Mouse (Mus musculus) intestine, embryonic 14.5 days (tissue): ENCODE measurements around the gene Rapgef6. TPM values are rescaled to one million over a fixed set of nuclear protein-coding genes. Genes with fewer than 3 reads are reported as not detected.

Experiments used
- ATAC-seq: fragments of 200-750 bp; cut with Nextera tagmentation; replicated peaks from 2 replicates; pipeline ENCODE4 v1.8.0; 2017; ENCODE audit warnings: low read depth, moderate number of reproducible peaks, moderate TSS enrichment, moderate library complexity; ENCODE audit not compliant: low FRiP score, low TSS enrichment
- DNase-seq: peaks from one replicate; pipeline ENCODE4 v3.0.0-alpha.2; 2018; ENCODE audit warnings: low spot score
- H3K27ac ChIP-seq: fragments of 300-500 bp; sonication (generic); 2 replicates; pipeline ENCODE4 v1.5.1; 2014; ENCODE audit warnings: low read depth, mild to moderate bottlenecking, control low read depth
- H3K27me3 ChIP-seq: fragments of 300-500 bp; sonication (generic); replicated peaks from 2 replicates; pipeline ENCODE4 v1.6.1; 2014; ENCODE audit warnings: low read length, control low read depth; ENCODE audit not compliant: control insufficient read depth, insufficient read depth
- H3K36me3 ChIP-seq: fragments of 300-500 bp; sonication (generic); 2 replicates; pipeline ENCODE4 v1.6.1; 2014; ENCODE audit warnings: low read length, control low read depth; ENCODE audit not compliant: control insufficient read depth, insufficient read depth
- H3K4me1 ChIP-seq: fragments of 300-500 bp; sonication (generic); replicated peaks from 2 replicates; pipeline ENCODE4 v1.6.1; 2014; ENCODE audit warnings: low read length, control low read depth, mixed read lengths; ENCODE audit not compliant: control insufficient read depth, insufficient read depth
- H3K4me2 ChIP-seq: fragments of 300-500 bp; sonication (generic); 2 replicates; pipeline ENCODE4 v1.6.1; 2014; ENCODE audit warnings: low read length
- H3K4me3 ChIP-seq: fragments of 300-500 bp; sonication (generic); 2 replicates; pipeline ENCODE4 v1.5.1; 2014; ENCODE audit warnings: low read depth, low read length, control low read depth, mixed read lengths
- H3K9ac ChIP-seq: fragments of 300-500 bp; sonication (generic); 2 replicates; pipeline ENCODE4 v1.6.1; 2014; ENCODE audit warnings: mild to moderate bottlenecking, low read length
- H3K9me3 ChIP-seq: fragments of 300-500 bp; sonication (generic); 2 replicates; pipeline ENCODE4 v1.6.1; 2016; ENCODE audit warnings: low read length, control low read depth; ENCODE audit not compliant: control insufficient read depth
- WGBS: fragments of 180-500 bp; shearing (Covaris S2); extraction: QIAGEN DNeasy Blood & Tissue Kit; methylation state at CpG from one replicate; pipeline ENCODE4 v1.1.7; 2014; 5-methylcytosine and 5-hydroxymethylcytosine counted together
- polyA plus RNA-seq: library from polyadenylated mRNA; unstranded; fragments of >200 nt; fragmentation: Nextera tagmentation; extraction: Ambion mirVana; gene quantifications from 2 replicates; pipeline ENCODE4 v1.2.1, GENCODE M21; 2014

The Rapgef6 gene
- polyA plus RNA-seq, 1 experiment from 2014 or later = 31.4 TPM

DNA sequence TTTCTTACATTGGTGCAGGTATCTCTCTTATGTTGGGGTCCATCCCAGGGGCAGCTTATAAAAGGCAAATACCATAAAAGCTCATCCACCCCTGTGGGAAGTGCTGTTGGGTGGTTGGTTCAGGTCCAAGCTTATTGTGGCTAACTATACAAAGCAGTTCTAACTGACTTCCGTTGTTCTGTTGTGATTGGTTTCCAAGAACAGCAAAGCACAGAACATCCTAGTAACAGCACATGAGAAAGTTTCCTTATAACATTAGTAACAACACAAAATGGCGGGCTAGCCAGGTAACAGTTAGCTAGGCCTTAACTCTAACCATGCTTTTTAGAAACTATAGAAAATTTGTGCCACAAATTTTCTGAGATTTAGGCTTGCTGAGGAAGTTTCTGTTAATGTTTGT is 185.5 kb downstream of the Rapgef6 start:
- Histone ChIP-seq H3K27me3 (no peaks in the 10 kb centered on the region), H3K36me3 (0 out of 2 replicates have a peak, but pooled peaks cover 4% of the 10 kb centered on the region), H3K4me3 (no peak overlapping the region), H3K9me3 (no peaks in the 10 kb centered on the region), H3K9ac (no peak overlapping the region), H3K27ac (no peak overlapping the region), H3K4me1 (no peaks in the 10 kb centered on the region), H3K4me2 (no peak overlapping the region)
- 93% methylated on average over 2 of the region's 2 CpGs for WGBS
- DNase-seq = no peak
- no peak for ATAC-seq

DNA sequence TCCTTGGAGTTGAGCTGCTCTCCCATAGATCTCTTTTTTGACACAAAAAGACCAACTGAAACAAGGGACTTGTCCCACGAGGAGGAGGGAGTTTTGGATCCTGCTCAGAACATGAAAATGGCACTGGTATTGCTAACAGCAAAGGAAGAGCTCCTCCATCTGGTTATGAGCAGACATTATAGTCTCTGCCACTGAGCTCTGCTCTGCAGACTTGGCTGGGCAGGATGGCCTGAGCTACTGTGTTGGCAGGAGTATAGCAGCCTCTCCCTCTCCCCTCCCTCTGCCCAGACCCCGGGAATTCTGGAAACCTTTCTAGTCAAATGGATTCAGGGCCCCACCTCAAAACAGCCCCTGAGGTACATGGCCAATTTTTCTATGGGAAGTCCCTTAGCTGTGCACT is 187.0 kb downstream of the Rapgef6 start:
- Histone ChIP-seq H3K4me1 (no peaks in the 10 kb centered on the region), H3K4me2 (no peak overlapping the region), H3K36me3 (0 out of 2 replicates have a peak, but pooled peaks cover 4% of the 10 kb centered on the region), H3K9ac (no peak overlapping the region), H3K9me3 (no peaks in the 10 kb centered on the region), H3K4me3 (no peak overlapping the region), H3K27me3 (no peaks in the 10 kb centered on the region), H3K27ac (no peak overlapping the region)
- 66% methylated on average over 2 of the region's 2 CpGs for WGBS
- ATAC-seq (no peak), DNase-seq (no peak)

DNA sequence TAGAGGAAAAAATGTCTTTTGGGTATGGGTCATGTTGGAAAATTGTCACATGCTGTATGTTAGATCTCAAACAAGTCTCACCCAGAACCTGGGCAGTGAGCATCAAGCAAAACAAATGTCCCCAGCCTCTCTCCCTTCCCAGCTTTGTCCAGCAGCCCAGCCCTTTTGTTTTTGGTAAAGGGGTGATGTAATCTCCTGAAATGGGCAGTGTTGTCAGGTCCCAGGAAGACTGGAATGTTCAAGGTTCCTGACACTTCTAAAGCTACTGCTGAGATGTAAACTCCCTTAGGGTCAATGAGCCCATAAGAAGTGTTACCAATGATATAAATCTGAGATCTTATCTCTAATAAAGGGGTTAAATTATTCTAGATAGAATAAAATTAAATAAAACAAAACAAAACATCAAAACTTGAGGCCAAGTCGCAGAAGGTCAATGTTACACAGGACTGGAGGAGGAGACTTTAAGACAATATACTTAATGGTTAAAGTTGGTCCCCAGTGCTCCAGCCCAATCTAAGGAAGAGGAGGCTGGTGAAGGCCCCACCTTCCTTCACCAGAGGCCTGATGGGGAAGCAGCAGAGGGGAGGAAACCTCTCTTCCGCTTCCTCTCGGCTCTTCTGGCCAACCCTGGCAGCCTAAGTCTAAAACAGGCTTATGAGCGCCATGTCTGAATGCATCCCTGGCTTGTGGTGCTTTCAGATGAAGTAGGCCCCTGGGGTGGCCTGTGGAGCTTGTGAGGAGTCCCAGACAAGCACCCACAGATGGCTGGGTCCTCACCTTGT is 188.1 kb downstream of the Rapgef6 start:
- H3K4me1 ChIP-seq = no peaks in the 10 kb centered on the region
- no peak overlapping the region for H3K9ac ChIP-seq
- H3K4me3 ChIP-seq = no peak overlapping the region
- DNase-seq (no peak), ATAC-seq (no peak)
- no peaks in the 10 kb centered on the region for H3K9me3 ChIP-seq
- H3K27ac ChIP-seq = no peak overlapping the region
- H3K4me2 ChIP-seq = no peak overlapping the region
- WGBS = 75% methylated on average over 4 of the region's 4 CpGs
- H3K27me3 ChIP-seq = no peaks in the 10 kb centered on the region
- peaks cover 6% of the 10 kb centered on the region; the same call in 1 of the 2 replicates for H3K36me3 ChIP-seq

GRCm38 (mm10) chr11:54712849-54713248 is 190.2 kb downstream of the Rapgef6 start:
- H3K27ac ChIP-seq = no peak overlapping the region
- no peak for ATAC-seq
- 62% methylated on average over 2 of the region's 2 CpGs for WGBS

DNA sequence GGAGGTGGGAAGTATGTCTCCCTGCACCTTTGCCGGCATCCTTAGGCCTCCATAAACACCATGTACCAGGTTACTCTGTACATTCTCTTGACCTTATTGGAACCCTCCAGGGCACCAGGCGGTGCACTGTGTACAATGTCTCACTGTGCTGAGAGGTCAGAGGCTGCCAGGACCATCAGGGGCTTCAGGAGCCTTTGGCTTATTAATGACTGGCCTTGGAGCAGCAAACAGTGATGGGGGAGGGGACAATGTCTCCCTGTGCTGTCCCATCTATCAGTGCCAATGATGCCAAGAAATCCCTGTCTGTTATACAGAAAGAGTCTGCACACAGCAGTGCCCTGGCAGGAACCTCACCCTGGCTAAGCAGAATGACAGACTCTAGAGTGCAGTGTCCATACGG is 195.2 kb downstream of the Rapgef6 start:
- Histone ChIP-seq H3K4me2 (no peak overlapping the region), H3K27ac (no peak overlapping the region), H3K36me3 (peaks cover 55% of the 10 kb centered on the region), H3K9me3 (no peaks in the 10 kb centered on the region), H3K27me3 (no peaks in the 10 kb centered on the region), H3K4me3 (no peak overlapping the region), H3K4me1 (no peaks in the 10 kb centered on the region), H3K9ac (no peak overlapping the region)
- 78% methylated on average over 3 of the region's 3 CpGs for WGBS
- ATAC-seq (no peak), DNase-seq (no peak)

More at GRCm38 (mm10) chr11:54712849-54713248, 190.2 kb downstream of the Rapgef6 start:
- Histone ChIP-seq H3K4me1 (no peaks in the 10 kb centered on the region), H3K9me3 (no peaks in the 10 kb centered on the region), H3K4me2 (no peak overlapping the region), H3K27me3 (no peaks in the 10 kb centered on the region), H3K9ac (no peak overlapping the region), H3K4me3 (no peak overlapping the region), H3K36me3 (peaks cover 20% of the 10 kb centered on the region)
- DNase-seq = no peak

GRCm38 (mm10) chr11:54718601-54719000 is 196.0 kb downstream of the Rapgef6 start:
- Histone ChIP-seq H3K27ac (no peak overlapping the region), H3K27me3 (no peaks in the 10 kb centered on the region), H3K9me3 (no peaks in the 10 kb centered on the region), H3K4me3 (no peak overlapping the region), H3K4me1 (no peaks in the 10 kb centered on the region), H3K4me2 (no peak overlapping the region), H3K36me3 (peaks cover 62% of the 10 kb centered on the region), H3K9ac (no peak overlapping the region)
- WGBS = 91% methylated on average over 3 of the region's 3 CpGs
- ATAC-seq (no peak), DNase-seq (no peak)

DNA sequence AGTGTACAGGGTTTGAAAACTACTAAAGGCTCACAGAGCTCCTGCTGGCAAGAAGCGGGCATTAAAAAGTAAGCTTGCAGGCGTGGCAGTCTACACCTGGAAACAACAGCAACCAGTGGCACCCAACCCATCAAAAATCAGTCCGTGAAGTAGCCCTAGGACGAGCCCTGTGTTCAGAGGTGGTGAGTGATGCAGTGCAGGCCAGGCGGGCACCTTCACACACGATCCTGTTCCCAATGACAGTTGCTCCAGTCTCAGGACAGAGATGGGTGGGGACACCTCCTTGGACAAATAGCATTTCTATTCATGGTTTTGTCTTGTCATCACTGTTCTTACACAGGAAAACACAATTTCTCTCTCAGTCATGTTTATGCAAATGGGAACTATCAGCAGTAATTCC is 199.4 kb downstream of the Rapgef6 start:
- WGBS = 88% methylated on average over 6 of the region's 6 CpGs
- Histone ChIP-seq H3K27ac (no peak overlapping the region), H3K27me3 (no peaks in the 10 kb centered on the region), H3K9me3 (no peaks in the 10 kb centered on the region), H3K36me3 (peaks cover 58% of the 10 kb centered on the region), H3K4me2 (no peak overlapping the region), H3K4me3 (no peak overlapping the region), H3K9ac (no peak overlapping the region), H3K4me1 (no peaks in the 10 kb centered on the region)
- no peak for ATAC-seq
- DNase-seq = no peak

DNA sequence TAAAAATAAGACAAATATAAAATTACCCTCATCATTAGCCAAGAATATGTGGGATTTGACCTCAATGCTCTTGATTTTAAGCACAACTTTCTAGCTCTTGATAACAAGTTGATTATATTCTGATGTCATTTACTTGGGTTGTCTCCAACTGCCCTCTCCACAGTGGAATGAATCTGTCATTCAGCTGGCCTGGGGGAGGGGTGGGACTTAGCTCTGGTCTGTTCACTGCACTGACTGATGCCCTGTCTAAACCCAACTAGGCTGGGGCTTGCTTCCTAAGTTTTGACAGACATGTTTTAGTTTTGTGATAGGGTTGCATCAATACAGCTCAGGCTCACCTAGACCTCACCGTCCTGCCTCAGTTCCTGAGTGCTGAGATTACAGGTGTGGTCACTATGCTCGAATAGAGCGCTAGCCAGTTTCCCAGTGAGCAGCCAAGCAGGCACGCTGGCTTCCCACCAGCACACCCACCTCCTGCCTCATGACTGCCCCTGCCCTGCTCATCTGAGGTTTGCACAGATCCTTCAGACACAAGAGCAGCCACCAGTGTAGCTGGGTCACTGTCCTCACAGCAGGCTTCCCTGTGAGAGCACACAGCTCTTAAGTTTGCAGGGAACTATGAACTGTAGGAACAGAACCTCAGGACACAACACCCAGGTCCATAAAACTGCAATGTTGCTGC is 201.8 kb downstream of the Rapgef6 start:
- Histone ChIP-seq H3K36me3 (peaks cover 48% of the 10 kb centered on the region), H3K27ac (no peak overlapping the region), H3K9me3 (no peaks in the 10 kb centered on the region), H3K9ac (no peak overlapping the region), H3K4me2 (no peak overlapping the region), H3K27me3 (no peaks in the 10 kb centered on the region), H3K4me1 (no peaks in the 10 kb centered on the region), H3K4me3 (no peak overlapping the region)
- ATAC-seq = no peak
- no peak for DNase-seq
- WGBS = 81% methylated on average over 4 of the region's 4 CpGs
